Mouse (Mus musculus) brain, embryonic 14.5 days (tissue): Measurements from ENCODE around the gene Unc119b.

Experiments used
- CTCF ChIP-seq: fragments of 200-500 bp; IDR thresholded peaks from 2 replicates; pipeline ENCODE4 v1.5.1; 2012; ENCODE audit warnings: inconsistent platforms, mild to moderate bottlenecking, moderate library complexity, borderline replicate concordance; ENCODE audit not compliant: insufficient read depth, insufficient read length; ENCODE audit errors: extremely low read depth
- POLR2A ChIP-seq: fragments of 200-500 bp; IDR thresholded peaks from 2 replicates; pipeline ENCODE4 v1.6.1; 2012; ENCODE audit warnings: mild to moderate bottlenecking, inconsistent platforms, borderline replicate concordance; ENCODE audit not compliant: poor library complexity, insufficient read depth, insufficient read length, severe bottlenecking; ENCODE audit errors: extremely low read depth

GRCm38 (mm10) chr5:115117467-115117866, 17.3 kb downstream of the Unc119b start:
- TF ChIP-seq CTCF = no peak
- no peak for TF ChIP-seq POLR2A
